ENCODE assay signal across 9 mouse cellular contexts in the genomic region with DNA sequence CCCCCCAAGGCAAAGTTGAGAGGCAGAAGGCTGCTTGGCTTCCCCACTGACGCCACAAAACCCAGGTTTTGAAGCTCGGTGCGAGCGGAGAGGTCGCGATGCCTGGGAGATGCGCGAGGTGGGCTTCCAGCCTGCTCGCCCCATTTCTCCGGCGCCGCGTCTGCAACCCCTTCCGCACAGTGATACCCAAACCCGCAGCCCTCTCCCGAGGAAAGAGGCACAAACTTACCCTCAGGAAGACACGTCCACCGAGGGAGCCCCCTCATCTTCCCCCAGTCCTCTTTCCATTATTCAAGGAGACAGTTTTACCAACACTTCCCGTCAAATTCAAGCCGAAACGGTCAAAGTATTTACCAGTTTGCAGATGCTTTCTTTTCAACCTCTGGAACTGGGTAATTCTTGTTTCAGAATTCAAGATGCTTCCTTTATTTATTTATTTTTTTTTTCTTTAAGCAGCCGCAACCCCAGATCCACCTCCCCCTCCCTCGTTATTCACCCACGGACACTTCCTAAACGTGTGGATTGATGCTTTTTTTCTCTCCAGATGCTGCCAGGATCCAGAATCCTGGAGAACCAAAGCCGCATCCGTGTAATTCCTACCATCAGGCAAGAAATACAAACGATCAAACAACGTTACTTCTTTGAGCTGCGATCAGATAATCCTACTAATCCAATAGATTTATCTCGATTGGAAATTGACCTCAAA.
A peak's percentile ranks its signal among the peaks of the same experiment; 100 is the strongest.
DNase-seq lines count a peak whose midpoint lies in the region; ATAC-seq and TF ChIP-seq lines count a peak whose summit lies in the region.
"Had no signal": no experiment of that assay in that cellular context is flagged by ENCODE, and none has a peak within 500 bp of the region (broad histone marks: within the 10 kb centered on the region; RNA-seq: fewer than 3 reads in every experiment).

No protein-coding gene starts in this region.

- peak overlapping the region; percentile 67 for H3K9ac ChIP-seq in midbrain, postnatal 0 days (replicated peaks; ENCODE audit: low read length, poor library complexity, severe bottlenecking)

- H3K27me3 ChIP-seq in midbrain, postnatal 0 days (ENCODE audit: insufficient read depth, low read length): no peaks in the 10 kb centered on the region

- no peak for TF ChIP-seq CTCF in lung, adult 2 months (IDR thresholded peaks at IDR 0.05; ENCODE audit: insufficient read depth, low read length)
- TF ChIP-seq CTCF in midbrain, postnatal 0 days (IDR thresholded peaks at IDR 0.05): no peak

- H3K4me3 ChIP-seq in lung, adult 2 months (replicated peaks; ENCODE audit: extremely low read depth, low read depth, low read length): peak overlapping the region; percentile 36
- peak overlapping the region; percentile 56 for H3K4me3 ChIP-seq in midbrain, postnatal 0 days (ENCODE audit: low read depth, low read length)

- H3K27ac ChIP-seq in midbrain, postnatal 0 days (ENCODE audit: low read depth, low read length): peak overlapping the region; percentile 77
- H3K27ac ChIP-seq: macrophage had no signal

- H3K4me2 ChIP-seq in midbrain, postnatal 0 days (ENCODE audit: low read depth, low read length, poor library complexity, severe bottlenecking): peak overlapping the region; percentile 61

- no peak for TF ChIP-seq POLR2A in lung, adult 2 months (IDR thresholded peaks at IDR 0.05; ENCODE audit: borderline replicate concordance, extremely low read depth, low read depth, low read length)

- 13% methylated on average over 31 of the region's 31 CpGs for WGBS in lung, adult 2 months
- WGBS in midbrain, postnatal 0 days: under 1% methylated on average over 31 of the region's 31 CpGs

- H3K4me1 ChIP-seq in lung, adult 2 months (ENCODE audit: control insufficient read depth, insufficient read depth, low read length): no peaks in the 10 kb centered on the region
- H3K4me1 ChIP-seq in midbrain, postnatal 0 days (ENCODE audit: insufficient read depth, low read length): peaks cover 6% of the 10 kb centered on the region; the same call in 1 of the 2 replicates

- no peak for DNase-seq in lung, adult 2 months
- no peak for DNase-seq in lung, postnatal 4 days
- peak; percentile 40 to 66 for DNase-seq in cerebellum, postnatal 14 days
- DNase-seq in frontal cortex, postnatal 36 days (ENCODE audit: low spot score in 2 of 2): peak; percentile 31 to 52
- DNase-seq in layer of hippocampus, postnatal 10 days (ENCODE audit: low spot score in 2 of 2): peak; percentile 46 to 54
- peak; percentile 37 for DNase-seq in midbrain, postnatal 0 days (ENCODE audit: low spot score)
- no peak for DNase-seq in spleen, postnatal 10 days (ENCODE audit: low spot score in 2 of 2)
- DNase-seq in c-Kit-positive CD71-positive TER-119-positive erythroid progenitor cells, embryonic 14.5 days (ENCODE audit: low spot score): no peak

- H3K36me3 ChIP-seq in midbrain, postnatal 0 days (ENCODE audit: insufficient read depth, low read length): no peaks in the 10 kb centered on the region

- ATAC-seq in midbrain, postnatal 0 days (ENCODE audit: low FRiP score): peak; percentile 68; the same call in 1 of the 2 replicates

- H3K9me3 ChIP-seq in midbrain, postnatal 0 days (ENCODE audit: low read length): no peaks in the 10 kb centered on the region

Comparison
In these comparisons a context has a peak if more than half of its experiments do, and no peak if none do; other contexts are left out.
1. DNase-seq: peak in cerebellum, postnatal 14 days (2 of 2), frontal cortex, postnatal 36 days (2 of 2), layer of hippocampus, postnatal 10 days (2 of 2) and midbrain, postnatal 0 days (single experiment); none in lung, adult 2 months (single experiment), lung, postnatal 4 days (0 of 2), spleen, postnatal 10 days (0 of 2) and c-Kit-positive CD71-positive TER-119-positive erythroid progenitor cells, embryonic 14.5 days (single experiment).